ENCODE assay signal across 13 mouse cellular contexts in the genomic region with DNA sequence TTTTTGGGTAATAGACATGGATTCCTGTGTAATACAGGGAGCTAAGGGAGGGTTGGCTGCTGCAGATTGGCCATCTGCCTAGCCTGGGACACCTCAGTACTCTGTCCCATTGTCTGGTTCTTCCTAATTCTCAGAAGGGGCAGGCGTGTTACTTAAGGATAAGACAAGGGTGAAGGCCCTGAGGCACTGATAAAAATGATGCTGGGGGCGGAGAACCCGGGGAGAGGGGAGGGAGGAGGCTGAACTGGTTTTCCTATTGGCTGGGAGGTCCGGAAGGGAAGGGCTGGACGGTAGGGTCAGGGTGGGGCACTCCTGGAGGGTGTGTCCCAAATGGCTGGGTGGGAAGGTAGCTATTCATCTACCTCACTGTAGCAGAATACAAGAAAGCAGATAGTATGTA. TPM values are rescaled to one million over a fixed set of nuclear protein-coding genes. Genes with fewer than 3 reads are reported as not detected.
DNase-seq lines count a peak whose midpoint lies in the region; ATAC-seq and TF ChIP-seq lines count a peak whose summit lies in the region.
"Had no signal": no experiment of that assay in that cellular context is flagged by ENCODE, and none has a peak within 500 bp of the region (broad histone marks: within the 10 kb centered on the region; RNA-seq: fewer than 3 reads in every experiment).

No protein-coding gene starts in this region.

- no peak overlapping the region for H3K4me3 ChIP-seq in limb, embryonic 11.5 days (ENCODE audit: low read depth, low read length)
- no peak overlapping the region for H3K4me3 ChIP-seq in limb, embryonic 10.5 days
- peak overlapping the region in 1 of 2 experiments; percentile 94; a peak in 2 of 4 replicates for H3K4me3 ChIP-seq in liver, embryonic 14.5 days (ENCODE audit: insufficient read depth in 1 of 2, low read depth in 2 of 2, low read length in 2 of 2)
- H3K4me3 ChIP-seq in stomach, postnatal 0 days (ENCODE audit: low read depth, low read length): no peak overlapping the region
- H3K4me3 ChIP-seq in neural tube, embryonic 15.5 days (replicated peaks): no peak overlapping the region

- H3K4me2 ChIP-seq in limb, embryonic 11.5 days (ENCODE audit: low read depth, severe bottlenecking): no peak overlapping the region
- peak overlapping the region; percentile 99 for H3K4me2 ChIP-seq in liver, embryonic 14.5 days (ENCODE audit: low read depth)
- no peak overlapping the region for H3K4me2 ChIP-seq in stomach, postnatal 0 days (replicated peaks; ENCODE audit: low read depth)
- no peak overlapping the region for H3K4me2 ChIP-seq in neural tube, embryonic 15.5 days

- no peak overlapping the region for H3K9ac ChIP-seq in limb, embryonic 11.5 days (ENCODE audit: low read length)
- H3K9ac ChIP-seq in liver, embryonic 14.5 days (replicated peaks): peak overlapping the region; percentile 45; the same call in 1 of the 2 replicates
- H3K9ac ChIP-seq in stomach, postnatal 0 days (ENCODE audit: low read length): no peak overlapping the region
- H3K9ac ChIP-seq in neural tube, embryonic 15.5 days (replicated peaks): no peak overlapping the region

- H3K4me1 ChIP-seq in limb, embryonic 11.5 days (ENCODE audit: control insufficient read depth, insufficient read depth, low read length): peaks cover 6% of the 10 kb centered on the region; the same call in 1 of the 2 replicates
- peaks cover 25% of the 10 kb centered on the region for H3K4me1 ChIP-seq in limb, embryonic 10.5 days
- H3K4me1 ChIP-seq in liver, embryonic 14.5 days (replicated peaks; ENCODE audit: control insufficient read depth in 2 of 2, insufficient read depth in 2 of 2, low read length in 1 of 2): peaks cover 36 to 39% of the 10 kb centered on the region in 2 experiments
- H3K4me1 ChIP-seq in stomach, postnatal 0 days (replicated peaks; ENCODE audit: control insufficient read depth, insufficient read depth): 0 out of 2 replicates have a peak, but pooled peaks cover 3% of the 10 kb centered on the region
- peaks cover 24% of the 10 kb centered on the region for H3K4me1 ChIP-seq in neural tube, embryonic 15.5 days

- no peak overlapping the region for H3K27ac ChIP-seq in limb, embryonic 11.5 days (replicated peaks; ENCODE audit: low read depth, low read length)
- no peak overlapping the region for H3K27ac ChIP-seq in limb, embryonic 10.5 days
- H3K27ac ChIP-seq in liver, embryonic 14.5 days: peak overlapping the region; percentile 99
- no peak overlapping the region for H3K27ac ChIP-seq in stomach, postnatal 0 days (replicated peaks)
- H3K27ac ChIP-seq in neural tube, embryonic 15.5 days (replicated peaks): no peak overlapping the region
- H3K27ac ChIP-seq: forebrain, embryonic 13.5 days had no signal

- TF ChIP-seq CTCF in liver, embryonic 14.5 days (IDR thresholded peaks at IDR 0.05; ENCODE audit: low read depth): no peak
- TF ChIP-seq CTCF in stomach, postnatal 0 days (IDR thresholded peaks at IDR 0.05; ENCODE audit: low read depth): no peak

- H3K27me3 ChIP-seq in limb, embryonic 11.5 days (ENCODE audit: control insufficient read depth, insufficient read depth, low read length): no peaks in the 10 kb centered on the region
- no peaks in the 10 kb centered on the region for H3K27me3 ChIP-seq in limb, embryonic 10.5 days (ENCODE audit: low read depth, poor library complexity, severe bottlenecking)
- H3K27me3 ChIP-seq in liver, embryonic 14.5 days (ENCODE audit: control insufficient read depth, insufficient read depth, low read length): no peaks in the 10 kb centered on the region
- H3K27me3 ChIP-seq in stomach, postnatal 0 days (ENCODE audit: control insufficient read depth, insufficient read depth, low read length): no peaks in the 10 kb centered on the region
- no peaks in the 10 kb centered on the region for H3K27me3 ChIP-seq in neural tube, embryonic 15.5 days (replicated peaks)
- H3K27me3 ChIP-seq: forebrain, embryonic 13.5 days had no signal

- H3K9me3 ChIP-seq in limb, embryonic 11.5 days (ENCODE audit: control insufficient read depth, low read length): no peaks in the 10 kb centered on the region
- H3K9me3 ChIP-seq in limb, embryonic 10.5 days (replicated peaks): no peaks in the 10 kb centered on the region
- no peaks in the 10 kb centered on the region for H3K9me3 ChIP-seq in liver, embryonic 14.5 days (ENCODE audit: control insufficient read depth, low read length)
- no peaks in the 10 kb centered on the region for H3K9me3 ChIP-seq in stomach, postnatal 0 days (ENCODE audit: control insufficient read depth, low read length)
- H3K9me3 ChIP-seq in neural tube, embryonic 15.5 days (replicated peaks): no peaks in the 10 kb centered on the region
- H3K9me3 ChIP-seq: forebrain, embryonic 13.5 days had no signal

- ATAC-seq in limb, embryonic 11.5 days (ENCODE audit: insufficient number of reproducible peaks, low FRiP score, low TSS enrichment, low read depth): peak; percentile 40; the same call in 1 of the 2 replicates
- peak; percentile 91 for ATAC-seq in liver, embryonic 14.5 days (ENCODE audit: insufficient read depth)
- ATAC-seq in stomach, postnatal 0 days (ENCODE audit: low FRiP score, low TSS enrichment): 0 out of 2 replicates have a peak, but pooled peaks have one; percentile 27
- ATAC-seq in neural tube, embryonic 15.5 days (ENCODE audit: low FRiP score): no peak
- ATAC-seq: Patski had no signal

- peaks cover 18% of the 10 kb centered on the region for H3K36me3 ChIP-seq in limb, embryonic 11.5 days (ENCODE audit: control insufficient read depth, insufficient read depth, low read length)
- peaks cover 27% of the 10 kb centered on the region for H3K36me3 ChIP-seq in limb, embryonic 10.5 days
- H3K36me3 ChIP-seq in liver, embryonic 14.5 days (replicated peaks; ENCODE audit: control insufficient read depth, insufficient read depth, low read depth): peaks cover 24% of the 10 kb centered on the region
- H3K36me3 ChIP-seq in stomach, postnatal 0 days (ENCODE audit: control insufficient read depth, insufficient read depth, low read length): peaks cover 11% of the 10 kb centered on the region; the same call in 1 of the 2 replicates
- peaks cover 19% of the 10 kb centered on the region for H3K36me3 ChIP-seq in neural tube, embryonic 15.5 days

- WGBS in limb, embryonic 11.5 days: 28% methylated on average over 5 of the region's 5 CpGs
- 28% methylated on average over 5 of the region's 5 CpGs for WGBS in limb, embryonic 10.5 days
- 7% methylated on average over 5 of the region's 5 CpGs for WGBS in liver, embryonic 14.5 days (ENCODE audit: insufficient replicate concordance)
- WGBS in stomach, postnatal 0 days: 45% methylated on average over 5 of the region's 5 CpGs
- WGBS in neural tube, embryonic 15.5 days: 38% methylated on average over 5 of the region's 5 CpGs

- TF ChIP-seq EP300 in liver, embryonic 14.5 days (IDR thresholded peaks at IDR 0.05; ENCODE audit: low read depth): peak; percentile 98
- no peak for TF ChIP-seq EP300 in stomach, postnatal 0 days (optimal IDR thresholded peaks at IDR 0.05)

- DNase-seq in limb, embryonic 11.5 days (ENCODE audit: low spot score): no peak
- DNase-seq in limb, embryonic 10.5 days (ENCODE audit: low spot score): no peak
- peak; percentile 62 for DNase-seq in c-Kit-positive CD71-negative TER-119-negative erythroid progenitor cells, embryonic 14.5 days (ENCODE audit: low read depth)
- peak; percentile 96 to 98 (median 97) for DNase-seq in liver, embryonic 14.5 days (ENCODE audit: low read depth in 3 of 3, low spot score in 3 of 3)
- DNase-seq in stomach, postnatal 0 days (ENCODE audit: low spot score): peak; percentile 54
- no peak for DNase-seq in left cerebral cortex, adult 18-20 months (ENCODE audit: low spot score in 2 of 2)
- DNase-seq in thymus, postnatal 14 days: no peak
- DNase-seq: kidney, adult 2 months; thymus, adult 2 months had no signal

RNA-seq across cellular contexts. Expression of a gene that starts 1.2 kb away (rescaled TPM):
- 120 and 137 TPM in 2 replicates for polyA plus RNA-seq in limb, embryonic 11.5 days (2014; fragmentation: Nextera tagmentation; extraction: Ambion mirVana)
- polyA plus RNA-seq in limb, embryonic 10.5 days (2016; fragmentation: Nextera tagmentation; extraction: Ambion mirVana): 163 and 166 TPM in 2 replicates
- 47.9 and 52.0 TPM in 2 replicates for polyA plus RNA-seq in liver, embryonic 14.5 days (2012; rRNA removed)
- 84.6 and 94.7 TPM in 2 replicates for polyA plus RNA-seq in liver, embryonic 14.5 days (2014; fragmentation: Nextera tagmentation; extraction: Ambion mirVana)
- 62.6 and 63.7 TPM in 2 replicates for polyA plus RNA-seq in stomach, postnatal 0 days (2015; fragmentation: Nextera tagmentation; extraction: Ambion mirVana)
- 73.7 and 80.6 TPM in 2 replicates for polyA plus RNA-seq in neural tube, embryonic 15.5 days (2015; fragmentation: Nextera tagmentation; extraction: Ambion mirVana)
- total RNA-seq in left cerebral cortex, adult 18-20 months (2021): 10 to 100 TPM; 28.9 to 29.4 TPM

RNA-seq across cellular contexts. Expression of a gene that starts 10.0 kb away (rescaled TPM):
- 0.08 TPM in 1 of 2 replicates, not detected in the other for polyA plus RNA-seq in limb, embryonic 11.5 days (2014; fragmentation: Nextera tagmentation; extraction: Ambion mirVana)
- not detected in 2 replicates for polyA plus RNA-seq in limb, embryonic 10.5 days (2016; fragmentation: Nextera tagmentation; extraction: Ambion mirVana)
- polyA plus RNA-seq in liver, embryonic 14.5 days (2012; rRNA removed): not detected in 2 replicates
- polyA plus RNA-seq in liver, embryonic 14.5 days (2014; fragmentation: Nextera tagmentation; extraction: Ambion mirVana): not detected in 2 replicates
- polyA plus RNA-seq in stomach, postnatal 0 days (2015; fragmentation: Nextera tagmentation; extraction: Ambion mirVana): 0.13 and 0.15 TPM in 2 replicates
- polyA plus RNA-seq in neural tube, embryonic 15.5 days (2015; fragmentation: Nextera tagmentation; extraction: Ambion mirVana): 1.9 and 3.0 TPM in 2 replicates
- under 1 TPM; 0.21 to 0.33 TPM for total RNA-seq in left cerebral cortex, adult 18-20 months (2021)
- total RNA-seq: heart, adult 2 months had no signal
- polyA plus RNA-seq: kidney, adult 2 months had no signal

RNA-seq across cellular contexts. Expression of a gene that starts 31.9 kb away (rescaled TPM):
- polyA plus RNA-seq in limb, embryonic 11.5 days (2014; fragmentation: Nextera tagmentation; extraction: Ambion mirVana): 0.12 and 1.4 TPM in 2 replicates
- polyA plus RNA-seq in limb, embryonic 10.5 days (2016; fragmentation: Nextera tagmentation; extraction: Ambion mirVana): 0.23 and 0.33 TPM in 2 replicates
- 9.2 and 9.5 TPM in 2 replicates for polyA plus RNA-seq in liver, embryonic 14.5 days (2012; rRNA removed)
- polyA plus RNA-seq in liver, embryonic 14.5 days (2014; fragmentation: Nextera tagmentation; extraction: Ambion mirVana): 4.9 and 5.6 TPM in 2 replicates
- 6.1 TPM in 2 replicates for polyA plus RNA-seq in stomach, postnatal 0 days (2015; fragmentation: Nextera tagmentation; extraction: Ambion mirVana)
- polyA plus RNA-seq in neural tube, embryonic 15.5 days (2015; fragmentation: Nextera tagmentation; extraction: Ambion mirVana): 0.22 and 0.23 TPM in 2 replicates
- total RNA-seq in left cerebral cortex, adult 18-20 months (2021): under 1 TPM; 0.21 to 0.91 TPM
- polyA plus RNA-seq: forebrain, embryonic 13.5 days had no signal

RNA-seq across cellular contexts. Expression of a gene that starts 39.2 kb away (rescaled TPM):
- polyA plus RNA-seq in limb, embryonic 11.5 days (2014; fragmentation: Nextera tagmentation; extraction: Ambion mirVana): 5.6 and 6.1 TPM in 2 replicates
- polyA plus RNA-seq in limb, embryonic 10.5 days (2016; fragmentation: Nextera tagmentation; extraction: Ambion mirVana): 2.9 and 6.2 TPM in 2 replicates
- 6.8 and 7.2 TPM in 2 replicates for polyA plus RNA-seq in liver, embryonic 14.5 days (2012; rRNA removed)
- 4.3 and 4.6 TPM in 2 replicates for polyA plus RNA-seq in liver, embryonic 14.5 days (2014; fragmentation: Nextera tagmentation; extraction: Ambion mirVana)
- polyA plus RNA-seq in stomach, postnatal 0 days (2015; fragmentation: Nextera tagmentation; extraction: Ambion mirVana): 35.2 and 36.7 TPM in 2 replicates
- polyA plus RNA-seq in neural tube, embryonic 15.5 days (2015; fragmentation: Nextera tagmentation; extraction: Ambion mirVana): 2.5 and 5.4 TPM in 2 replicates
- total RNA-seq in left cerebral cortex, adult 18-20 months (2021): 10 to 100 TPM; 15.5 to 19.4 TPM

RNA-seq across cellular contexts. Expression of a gene that starts 52.0 kb away (rescaled TPM):
- 44.1 and 46.9 TPM in 2 replicates for polyA plus RNA-seq in limb, embryonic 11.5 days (2014; fragmentation: Nextera tagmentation; extraction: Ambion mirVana)
- polyA plus RNA-seq in limb, embryonic 10.5 days (2016; fragmentation: Nextera tagmentation; extraction: Ambion mirVana): 46.7 and 50.8 TPM in 2 replicates
- polyA plus RNA-seq in liver, embryonic 14.5 days (2012; rRNA removed): 11.5 and 15.5 TPM in 2 replicates
- polyA plus RNA-seq in liver, embryonic 14.5 days (2014; fragmentation: Nextera tagmentation; extraction: Ambion mirVana): 15.8 and 18.0 TPM in 2 replicates
- polyA plus RNA-seq in stomach, postnatal 0 days (2015; fragmentation: Nextera tagmentation; extraction: Ambion mirVana): 18.8 and 20.0 TPM in 2 replicates
- 28.0 and 30.8 TPM in 2 replicates for polyA plus RNA-seq in neural tube, embryonic 15.5 days (2015; fragmentation: Nextera tagmentation; extraction: Ambion mirVana)
- 10 to 100 TPM; 20.9 to 25.7 TPM for total RNA-seq in left cerebral cortex, adult 18-20 months (2021)

Comparison
In these comparisons a context has a peak if more than half of its experiments do, and no peak if none do; other contexts are left out.
1. DNase-seq: peak in c-Kit-positive CD71-negative TER-119-negative erythroid progenitor cells, embryonic 14.5 days (single experiment), liver, embryonic 14.5 days (3 of 3) and stomach, postnatal 0 days (single experiment); none in limb, embryonic 11.5 days (single experiment), limb, embryonic 10.5 days (single experiment), left cerebral cortex, adult 18-20 months (0 of 2) and thymus, postnatal 14 days (single experiment).